Mouse (Mus musculus) induced T-regulatory cell, adult 2 months (primary cell): Measurements from ENCODE around the gene Arhgef19.

ENCODE experiments used
- DNase-seq: peaks from one replicate; pipeline ENCODE4 v3.0.0-alpha.2; 2012; ENCODE audit warnings: low read depth

Arhgef19 gene

GRCm38 (mm10) chr4:141239388-141240125 is at the start of gene Arhgef19:
Arhgef19 (plus strand) TSS chr4:141239499.
- DNase-seq, result peak; percentile 90

- DNase-seq, result no peak
Observed at GRCm38 (mm10) chr4:141191294-141191693, 48.0 kb upstream of the Arhgef19 start.

- DNase-seq, result no peak
Observed at GRCm38 (mm10) chr4:141194553-141194952, 44.7 kb upstream of the Arhgef19 start.

- DNase-seq, result no peak
Observed at GRCm38 (mm10) chr4:141196981-141197685, 42.2 kb upstream of the Arhgef19 start.

GRCm38 (mm10) chr4:141197686-141198035 is 41.6 kb upstream of the Arhgef19 start:
- DNase-seq, result no peak

GRCm38 (mm10) chr4:141200906-141201305 is 38.4 kb upstream of the Arhgef19 start:
- no peak for DNase-seq

GRCm38 (mm10) chr4:141202192-141202591 is 37.1 kb upstream of the Arhgef19 start:
- no peak for DNase-seq

- DNase-seq, result peak; percentile 31
Observed at GRCm38 (mm10) chr4:141204580-141205061, 34.7 kb upstream of the Arhgef19 start.

GRCm38 (mm10) chr4:141207081-141207480 is 32.2 kb upstream of the Arhgef19 start:
- peak; percentile 15 for DNase-seq

- DNase-seq, result peak; percentile 83
Observed at GRCm38 (mm10) chr4:141210524-141211219, 28.6 kb upstream of the Arhgef19 start.

- peak; percentile 20 for DNase-seq
Observed at GRCm38 (mm10) chr4:141211646-141212045, 27.7 kb upstream of the Arhgef19 start.

- no peak for DNase-seq
Observed at GRCm38 (mm10) chr4:141212892-141213291, 26.4 kb upstream of the Arhgef19 start.

GRCm38 (mm10) chr4:141213342-141213741 is 26.0 kb upstream of the Arhgef19 start:
- no peak for DNase-seq

- peak; percentile 96 for DNase-seq
Observed at GRCm38 (mm10) chr4:141213770-141214336, 25.4 kb upstream of the Arhgef19 start, which contains the start of gene Rsg1. Rsg1 (plus strand) TSS chr4:141213956.

- peak; percentile 86 for DNase-seq
Observed at GRCm38 (mm10) chr4:141214337-141214851, 24.9 kb upstream of the Arhgef19 start.

GRCm38 (mm10) chr4:141219583-141220213 is 19.6 kb upstream of the Arhgef19 start:
- DNase-seq, result no peak

- peak; percentile 40 for DNase-seq
Observed at GRCm38 (mm10) chr4:141221848-141222247, 17.5 kb upstream of the Arhgef19 start.

GRCm38 (mm10) chr4:141222752-141223151 is 16.5 kb upstream of the Arhgef19 start:
- no peak for DNase-seq

GRCm38 (mm10) chr4:141228687-141229086 is 10.6 kb upstream of the Arhgef19 start:
- DNase-seq, result no peak

GRCm38 (mm10) chr4:141233196-141233595 is 6.1 kb upstream of the Arhgef19 start:
- no peak for DNase-seq

GRCm38 (mm10) chr4:141235537-141236111 is 3.7 kb upstream of the Arhgef19 start:
- DNase-seq, result no peak
